Mouse (Mus musculus): ENCODE results near the gene 4430402I18Rik. TPM values are rescaled to one million over a fixed set of nuclear protein-coding genes. Genes with fewer than 3 reads are reported as not detected.

The 4430402I18Rik gene
- polyA plus RNA-seq, 1 experiment from 2014 or later: 3.6 TPM

DNA sequence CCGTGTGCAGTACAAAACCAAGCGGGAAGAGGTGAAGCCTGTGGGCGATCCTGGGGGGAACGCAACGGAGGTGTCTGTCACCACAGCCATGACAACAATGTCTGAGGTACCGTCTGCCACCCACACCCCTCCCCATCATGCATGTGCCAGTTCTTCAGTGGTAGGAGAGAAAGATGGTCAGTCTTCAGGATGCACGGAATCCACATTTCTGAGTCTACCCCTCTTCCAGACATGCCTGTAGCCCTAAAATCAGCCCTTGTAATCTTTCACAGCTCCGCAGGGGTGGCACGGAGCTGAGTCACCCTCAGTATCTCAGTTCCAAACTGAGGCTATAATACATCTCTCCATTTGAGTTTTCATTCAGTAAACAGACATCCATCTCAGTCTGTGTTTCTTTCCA is 70.1 kb downstream of the 4430402I18Rik start:
- ATAC-seq (ENCODE audit: insufficient number of reproducible peaks, low FRiP score, low TSS enrichment, low read depth): no peak
- H3K9me3 ChIP-seq (replicated peaks): no peaks in the 10 kb centered on the region
- H3K4me3 ChIP-seq (replicated peaks): no peak overlapping the region
- WGBS: 75% methylated on average over 9 of the region's 9 CpGs
- H3K27ac ChIP-seq (replicated peaks): no peak overlapping the region
- H3K27me3 ChIP-seq: no peaks in the 10 kb centered on the region
- no peak overlapping the region for H3K9ac ChIP-seq
- H3K36me3 ChIP-seq: no peaks in the 10 kb centered on the region
- H3K4me1 ChIP-seq: peaks cover 4% of the 10 kb centered on the region; the same call in 1 of the 2 replicates
- no peak overlapping the region for H3K4me2 ChIP-seq (replicated peaks)

GRCm38 (mm10) chr19:28896639-28897038 is 71.0 kb downstream of the 4430402I18Rik start:
- no peak overlapping the region for H3K4me2 ChIP-seq (replicated peaks)
- H3K9ac ChIP-seq: no peak overlapping the region
- ATAC-seq (ENCODE audit: insufficient number of reproducible peaks, low FRiP score, low TSS enrichment, low read depth): no peak
- no peaks in the 10 kb centered on the region for H3K36me3 ChIP-seq
- no peaks in the 10 kb centered on the region for H3K9me3 ChIP-seq (replicated peaks)
- no peaks in the 10 kb centered on the region for H3K4me1 ChIP-seq
- 55% methylated on average over 1 of the region's 1 CpGs for WGBS
- H3K27ac ChIP-seq (replicated peaks): no peak overlapping the region
- no peak overlapping the region for H3K4me3 ChIP-seq (replicated peaks)
- H3K27me3 ChIP-seq: no peaks in the 10 kb centered on the region

- no peaks in the 10 kb centered on the region for H3K27me3 ChIP-seq
- no peaks in the 10 kb centered on the region for H3K36me3 ChIP-seq
- H3K4me3 ChIP-seq (replicated peaks): no peak overlapping the region
- H3K9ac ChIP-seq: no peak overlapping the region
- H3K4me2 ChIP-seq (replicated peaks): no peak overlapping the region
- WGBS: 82% methylated on average over 1 of the region's 1 CpGs
- H3K27ac ChIP-seq (replicated peaks): no peak overlapping the region
- no peak for ATAC-seq (ENCODE audit: insufficient number of reproducible peaks, low FRiP score, low TSS enrichment, low read depth)
- no peaks in the 10 kb centered on the region for H3K9me3 ChIP-seq (replicated peaks)
- H3K4me1 ChIP-seq: no peaks in the 10 kb centered on the region
These were observed 75.7 kb downstream of the 4430402I18Rik start for GRCm38 (mm10) chr19:28891864-28892263.

DNA sequence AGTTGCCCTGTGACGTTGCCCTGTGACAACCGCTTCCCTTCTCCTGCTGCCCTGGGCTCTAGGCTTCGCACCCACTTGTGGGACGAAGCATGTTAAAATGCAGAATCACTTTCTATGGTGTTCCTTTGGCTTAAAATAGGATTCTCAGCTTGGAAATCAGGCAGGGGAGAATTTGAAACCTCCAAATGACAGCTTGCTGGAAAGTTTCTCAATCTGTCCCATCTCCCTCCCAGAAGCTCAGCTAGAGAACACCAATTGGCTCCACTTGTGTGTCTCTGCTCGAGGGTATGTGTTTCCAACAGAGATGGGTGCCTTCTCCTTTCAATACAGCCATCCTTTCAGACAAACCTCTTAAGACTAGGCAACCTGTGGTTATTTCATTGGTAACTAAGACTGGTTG is 76.4 kb downstream of the 4430402I18Rik start:
- H3K9ac ChIP-seq: no peak overlapping the region
- no peak overlapping the region for H3K27ac ChIP-seq (replicated peaks)
- H3K4me2 ChIP-seq (replicated peaks): no peak overlapping the region
- H3K27me3 ChIP-seq: no peaks in the 10 kb centered on the region
- 71% methylated on average over 5 of the region's 5 CpGs for WGBS
- ATAC-seq (ENCODE audit: insufficient number of reproducible peaks, low FRiP score, low TSS enrichment, low read depth): no peak
- H3K4me3 ChIP-seq (replicated peaks): no peak overlapping the region
- no peaks in the 10 kb centered on the region for H3K9me3 ChIP-seq (replicated peaks)
- no peaks in the 10 kb centered on the region for H3K36me3 ChIP-seq
- no peaks in the 10 kb centered on the region for H3K4me1 ChIP-seq

DNA sequence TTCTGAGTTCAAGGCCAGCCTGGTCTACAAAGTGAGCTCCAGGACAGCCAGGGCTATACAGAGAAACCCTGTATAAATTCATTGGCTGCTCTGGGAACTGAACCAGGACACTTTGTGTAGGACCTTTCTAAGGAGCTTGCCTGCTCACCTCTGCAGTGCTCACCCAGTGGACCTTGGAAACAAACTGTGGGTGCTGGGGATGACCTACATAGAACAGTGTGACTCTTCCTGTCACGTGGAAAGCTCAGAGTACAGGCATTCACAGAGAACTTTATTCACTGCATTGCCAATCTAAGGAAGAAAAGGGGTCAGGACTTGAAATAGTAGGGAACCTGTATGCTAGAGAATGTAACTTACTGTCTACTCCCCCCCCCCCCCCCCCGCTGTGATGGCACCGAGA is 78.3 kb downstream of the 4430402I18Rik start:
- H3K9me3 ChIP-seq (replicated peaks): no peaks in the 10 kb centered on the region
- no peaks in the 10 kb centered on the region for H3K27me3 ChIP-seq
- H3K9ac ChIP-seq: no peak overlapping the region
- no peak overlapping the region for H3K27ac ChIP-seq (replicated peaks)
- H3K36me3 ChIP-seq: no peaks in the 10 kb centered on the region
- H3K4me2 ChIP-seq (replicated peaks): no peak overlapping the region
- H3K4me3 ChIP-seq (replicated peaks): no peak overlapping the region
- no peaks in the 10 kb centered on the region for H3K4me1 ChIP-seq
- ATAC-seq (ENCODE audit: insufficient number of reproducible peaks, low FRiP score, low TSS enrichment, low read depth): no peak
- 60% methylated on average over 2 of the region's 3 CpGs for WGBS

DNA sequence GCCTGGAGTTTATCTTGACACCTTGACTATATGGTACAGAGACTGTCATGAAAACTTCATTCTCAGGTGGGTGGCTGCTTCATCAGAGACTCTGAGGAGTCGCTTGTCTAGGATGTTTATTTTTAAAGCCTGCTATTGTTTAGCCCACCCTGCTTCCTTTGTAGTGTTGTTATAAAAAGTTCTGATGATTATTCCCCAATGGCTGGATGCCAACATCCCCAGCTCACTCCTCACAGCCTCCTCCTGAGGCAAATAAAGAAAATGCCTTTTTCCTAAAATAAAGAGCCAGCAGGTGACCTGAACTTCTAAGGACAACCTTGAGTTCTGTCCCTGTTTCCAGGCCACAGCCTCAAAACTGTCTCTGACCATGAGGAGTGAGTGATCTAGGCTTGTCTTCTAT is 79.1 kb downstream of the 4430402I18Rik start:
- H3K9me3 ChIP-seq (replicated peaks): no peaks in the 10 kb centered on the region
- H3K9ac ChIP-seq: no peak overlapping the region
- no peaks in the 10 kb centered on the region for H3K36me3 ChIP-seq
- H3K4me2 ChIP-seq (replicated peaks): no peak overlapping the region
- no peak for ATAC-seq (ENCODE audit: insufficient number of reproducible peaks, low FRiP score, low TSS enrichment, low read depth)
- no peaks in the 10 kb centered on the region for H3K27me3 ChIP-seq
- no peak overlapping the region for H3K27ac ChIP-seq (replicated peaks)
- no peak overlapping the region for H3K4me3 ChIP-seq (replicated peaks)
- H3K4me1 ChIP-seq: no peaks in the 10 kb centered on the region
- WGBS: 49% methylated on average over 1 of the region's 1 CpGs

DNA sequence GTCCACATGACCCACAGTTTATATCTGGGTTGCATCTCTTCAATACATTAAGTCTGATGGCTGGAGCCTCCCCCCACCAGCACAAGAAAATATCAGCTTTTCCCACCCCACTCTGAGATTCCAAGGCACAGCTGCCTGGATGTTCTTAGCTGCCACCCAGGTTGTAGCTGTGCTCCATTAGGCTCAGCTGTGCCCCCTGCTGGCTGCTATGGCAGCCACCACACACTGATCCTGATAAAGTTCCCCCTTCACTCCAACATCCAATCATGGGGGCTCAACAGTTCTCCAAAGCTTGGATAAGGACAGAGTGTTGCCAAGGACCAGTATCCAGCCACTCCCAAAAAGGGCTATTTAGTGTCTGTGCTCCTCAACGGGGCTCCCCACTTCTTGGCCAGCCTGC is 84.5 kb downstream of the 4430402I18Rik start:
- H3K4me2 ChIP-seq (replicated peaks): no peak overlapping the region
- H3K27ac ChIP-seq (replicated peaks): no peak overlapping the region

DNA sequence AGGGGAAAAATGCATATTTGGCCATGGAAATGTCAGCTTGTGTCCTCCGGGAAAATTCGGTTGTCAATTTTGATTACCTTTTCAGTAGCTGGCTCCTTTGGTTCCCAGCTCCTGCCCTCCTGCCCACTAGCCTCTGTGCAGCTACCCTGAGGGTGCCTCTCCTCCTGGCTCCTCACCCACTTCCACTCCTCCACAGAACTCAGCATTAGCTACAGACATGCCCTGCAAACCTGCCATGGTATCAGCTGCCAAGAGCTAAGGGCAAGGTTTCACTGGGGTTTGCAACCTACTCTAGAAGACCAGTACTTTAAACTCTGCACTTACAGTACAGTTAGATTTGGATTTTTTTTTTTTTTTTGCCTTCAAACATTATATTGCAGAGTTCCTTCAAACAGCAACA is 88.1 kb downstream of the 4430402I18Rik start:
- no peaks in the 10 kb centered on the region for H3K4me1 ChIP-seq
- H3K27ac ChIP-seq (replicated peaks): no peak overlapping the region
- 75% methylated on average over 2 of the region's 2 CpGs for WGBS
- H3K9me3 ChIP-seq (replicated peaks): no peaks in the 10 kb centered on the region
- H3K27me3 ChIP-seq: no peaks in the 10 kb centered on the region
- H3K4me2 ChIP-seq (replicated peaks): no peak overlapping the region
- ATAC-seq (ENCODE audit: insufficient number of reproducible peaks, low FRiP score, low TSS enrichment, low read depth): no peak
- H3K9ac ChIP-seq: no peak overlapping the region
- H3K4me3 ChIP-seq (replicated peaks): no peak overlapping the region
- H3K36me3 ChIP-seq: no peaks in the 10 kb centered on the region

More for the DNA sequence above, 84.5 kb downstream of the 4430402I18Rik start:
- no peaks in the 10 kb centered on the region for H3K27me3 ChIP-seq
- ATAC-seq (ENCODE audit: insufficient number of reproducible peaks, low FRiP score, low TSS enrichment, low read depth): no peak
- H3K36me3 ChIP-seq: no peaks in the 10 kb centered on the region
- 57% methylated on average over 1 of the region's 1 CpGs for WGBS
- H3K4me3 ChIP-seq (replicated peaks): no peak overlapping the region
- no peak overlapping the region for H3K9ac ChIP-seq
- no peaks in the 10 kb centered on the region for H3K4me1 ChIP-seq
- H3K9me3 ChIP-seq (replicated peaks): no peaks in the 10 kb centered on the region

DNA sequence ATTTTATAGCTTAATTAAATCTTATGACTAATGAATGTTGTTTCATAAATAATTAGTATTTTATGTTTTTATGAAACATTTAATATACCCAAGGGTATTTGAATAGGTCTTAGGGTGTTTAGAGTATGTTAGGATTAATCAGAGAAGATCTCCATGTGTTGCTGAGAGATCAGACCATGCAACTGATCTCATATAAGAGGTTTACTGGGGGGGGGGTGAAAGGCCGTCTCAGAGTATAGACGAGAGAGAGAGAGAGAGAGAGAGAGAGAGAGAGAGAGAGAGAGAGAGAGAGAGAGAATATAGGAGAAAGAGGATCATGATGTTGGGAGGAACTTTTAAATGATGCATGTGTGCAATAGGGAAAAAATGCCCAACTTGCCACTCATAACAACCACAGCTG is 97.2 kb downstream of the 4430402I18Rik start:
- no peak overlapping the region for H3K4me2 ChIP-seq (replicated peaks)
- H3K27me3 ChIP-seq: no peaks in the 10 kb centered on the region
- ATAC-seq (ENCODE audit: insufficient number of reproducible peaks, low FRiP score, low TSS enrichment, low read depth): no peak
- no peak overlapping the region for H3K27ac ChIP-seq (replicated peaks)
- H3K9ac ChIP-seq: no peak overlapping the region
- H3K36me3 ChIP-seq: no peaks in the 10 kb centered on the region
- no peaks in the 10 kb centered on the region for H3K4me1 ChIP-seq
- no peak overlapping the region for H3K4me3 ChIP-seq (replicated peaks)
- H3K9me3 ChIP-seq (replicated peaks): no peaks in the 10 kb centered on the region
- WGBS: 51% methylated on average over 2 of the region's 2 CpGs

DNA sequence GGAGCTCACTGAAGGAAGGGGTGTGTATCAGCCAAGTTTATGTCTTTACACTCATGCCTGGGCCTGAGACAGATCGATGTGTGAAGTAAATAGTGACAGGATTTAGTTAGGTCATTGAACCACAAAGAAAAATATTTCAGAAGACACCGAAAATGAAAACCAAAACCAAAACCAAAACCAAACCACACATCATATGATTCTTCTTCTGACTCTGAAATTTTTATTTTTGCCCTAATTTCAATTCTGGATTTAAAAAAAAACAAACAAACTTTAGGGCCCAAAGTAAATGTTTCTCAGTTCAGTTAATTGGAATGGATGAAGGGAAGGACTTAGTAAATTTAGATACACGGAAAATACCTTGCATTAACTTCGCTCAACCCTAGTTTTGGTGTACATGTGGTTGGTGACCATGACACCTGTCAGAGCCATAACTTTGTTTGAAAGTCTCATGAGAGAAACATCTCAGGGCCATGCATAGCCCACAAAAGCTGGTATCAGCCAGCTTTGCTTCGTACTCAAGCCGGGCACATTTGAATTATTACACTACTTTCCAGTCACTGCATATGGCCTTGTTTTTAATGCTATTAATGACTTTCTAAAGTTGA is 98.2 kb downstream of the 4430402I18Rik start:
- H3K9ac ChIP-seq: no peak overlapping the region
- WGBS: 84% methylated on average over 6 of the region's 6 CpGs

DNA sequence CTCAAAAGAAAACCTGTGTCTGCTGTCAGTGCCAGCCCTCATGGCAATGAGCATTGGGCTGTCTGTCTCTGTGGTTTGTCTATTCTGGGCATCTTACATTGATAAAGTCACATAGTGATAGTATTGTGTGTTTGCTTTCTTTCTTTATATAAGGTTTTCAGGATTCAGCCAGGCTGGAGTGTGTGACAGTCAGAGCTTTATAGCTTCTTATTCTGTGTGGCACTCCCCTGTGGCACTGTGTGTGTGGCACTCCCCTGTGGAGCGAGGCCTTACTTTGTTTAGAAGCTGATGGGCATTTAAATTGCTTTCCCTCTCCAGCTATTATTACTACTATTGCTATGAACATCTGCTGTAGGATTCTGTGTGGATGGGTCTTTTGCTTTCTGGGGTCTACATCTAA is 102.1 kb downstream of the 4430402I18Rik start:
- H3K27me3 ChIP-seq: no peaks in the 10 kb centered on the region
- ATAC-seq (ENCODE audit: insufficient number of reproducible peaks, low FRiP score, low TSS enrichment, low read depth): no peak
- H3K4me3 ChIP-seq (replicated peaks): no peak overlapping the region
- H3K9me3 ChIP-seq (replicated peaks): no peaks in the 10 kb centered on the region
- no peak overlapping the region for H3K9ac ChIP-seq
- H3K4me2 ChIP-seq (replicated peaks): no peak overlapping the region
- H3K36me3 ChIP-seq: no peaks in the 10 kb centered on the region
- no peak overlapping the region for H3K27ac ChIP-seq (replicated peaks)
- WGBS: 69% methylated on average over 1 of the region's 1 CpGs
- H3K4me1 ChIP-seq: no peaks in the 10 kb centered on the region

More for the DNA sequence above, 98.2 kb downstream of the 4430402I18Rik start:
- ATAC-seq (ENCODE audit: insufficient number of reproducible peaks, low FRiP score, low TSS enrichment, low read depth): no peak
- H3K36me3 ChIP-seq: no peaks in the 10 kb centered on the region
- no peak overlapping the region for H3K4me2 ChIP-seq (replicated peaks)
- no peaks in the 10 kb centered on the region for H3K9me3 ChIP-seq (replicated peaks)
- H3K4me1 ChIP-seq: no peaks in the 10 kb centered on the region
- no peak overlapping the region for H3K4me3 ChIP-seq (replicated peaks)
- H3K27me3 ChIP-seq: no peaks in the 10 kb centered on the region
- no peak overlapping the region for H3K27ac ChIP-seq (replicated peaks)

DNA sequence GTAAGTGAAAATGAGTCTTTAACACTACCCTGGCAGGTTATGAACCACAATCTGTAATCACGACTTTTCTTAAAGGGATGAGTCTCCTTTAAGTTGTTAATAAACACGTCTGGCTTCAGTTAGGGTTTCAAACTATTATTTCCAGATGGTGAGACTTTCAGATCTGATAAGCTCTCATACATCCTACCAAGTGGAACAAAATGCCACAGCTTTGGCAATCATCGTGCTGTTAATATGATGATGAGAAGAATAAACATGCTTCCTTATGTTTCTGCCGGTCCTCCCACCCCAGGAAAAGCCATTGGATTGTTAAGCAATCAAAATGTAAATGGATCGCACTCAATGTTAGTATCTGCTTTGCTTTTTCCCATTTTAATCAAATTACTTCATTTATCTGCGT is 102.6 kb downstream of the 4430402I18Rik start:
- H3K36me3 ChIP-seq: no peaks in the 10 kb centered on the region
- H3K27ac ChIP-seq (replicated peaks): no peak overlapping the region
- no peaks in the 10 kb centered on the region for H3K9me3 ChIP-seq (replicated peaks)
- ATAC-seq (ENCODE audit: insufficient number of reproducible peaks, low FRiP score, low TSS enrichment, low read depth): no peak
- no peak overlapping the region for H3K4me2 ChIP-seq (replicated peaks)
- H3K9ac ChIP-seq: no peak overlapping the region
- 38% methylated on average over 6 of the region's 6 CpGs for WGBS
- H3K27me3 ChIP-seq: no peaks in the 10 kb centered on the region
- no peaks in the 10 kb centered on the region for H3K4me1 ChIP-seq
- H3K4me3 ChIP-seq (replicated peaks): no peak overlapping the region
